Mouse (Mus musculus): Measurements from ENCODE around the gene Foxd1.

DNA sequence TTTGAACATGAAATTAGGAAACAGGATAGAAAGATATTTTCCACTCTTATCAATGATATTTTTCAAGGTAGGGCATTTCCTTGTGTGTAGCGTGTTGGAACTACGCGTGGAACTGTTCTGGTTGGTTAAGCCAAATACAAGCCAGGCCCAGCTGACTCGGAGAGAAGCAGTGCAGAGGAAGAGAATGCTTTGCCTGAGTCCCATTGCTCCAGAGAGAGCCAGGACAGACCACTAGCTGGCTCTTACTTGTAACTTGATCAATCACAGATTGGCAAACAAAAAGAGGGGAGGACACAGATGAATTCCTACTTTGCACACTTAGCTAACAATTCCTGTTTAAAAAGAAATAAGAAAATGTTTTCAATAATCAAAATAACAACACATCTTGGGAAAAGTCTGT is 9.0 kb downstream of the Foxd1 start:
- TF ChIP-seq GATA1 (IDR thresholded peaks at IDR 0.05; ENCODE audit: low read length) (no peak), TAL1 (IDR thresholded peaks at IDR 0.05; ENCODE audit: low read length) (no peak)

Data from erythroblast, embryonic 14.5 days (primary cell).